Mouse (Mus musculus) hindbrain, embryonic 12.5 days (tissue): ENCODE data around the gene Fstl1. TPM values are rescaled to one million over a fixed set of nuclear protein-coding genes. Genes with fewer than 3 reads are reported as not detected.

Source experiments
- ATAC-seq: fragments of 200-750 bp; cut with Nextera tagmentation; 2 replicates; pipeline ENCODE4 v1.8.0; 2017; ENCODE audit warnings: moderate TSS enrichment; ENCODE audit not compliant: low FRiP score
- H3K27ac ChIP-seq: fragments of 300-500 bp; sonication (generic); 2 replicates; pipeline ENCODE4 v1.5.1; 2016; ENCODE audit warnings: mild to moderate bottlenecking
- H3K27me3 ChIP-seq: fragments of 300-500 bp; sonication (generic); 2 replicates; pipeline ENCODE4 v1.6.1; 2016; ENCODE audit warnings: mild to moderate bottlenecking
- H3K36me3 ChIP-seq: fragments of 300-500 bp; sonication (generic); 2 replicates; pipeline ENCODE4 v1.6.1; 2016; ENCODE audit warnings: mild to moderate bottlenecking
- H3K4me1 ChIP-seq: fragments of 300-500 bp; sonication (generic); 2 replicates; pipeline ENCODE4 v1.6.1; 2016
- H3K4me2 ChIP-seq: fragments of 300-500 bp; sonication (generic); replicated peaks from 2 replicates; pipeline ENCODE4 v1.6.1; 2016; ENCODE audit warnings: mild to moderate bottlenecking
- H3K4me3 ChIP-seq: fragments of 300-500 bp; sonication (generic); 2 replicates; pipeline ENCODE4 v1.5.1; 2016; ENCODE audit warnings: mild to moderate bottlenecking
- H3K9ac ChIP-seq: fragments of 300-500 bp; sonication (generic); 2 replicates; pipeline ENCODE4 v1.6.1; 2016; ENCODE audit warnings: mild to moderate bottlenecking, moderate library complexity
- H3K9me3 ChIP-seq: fragments of 300-500 bp; sonication (generic); replicated peaks from 2 replicates; pipeline ENCODE4 v1.6.1; 2016; ENCODE audit warnings: mild to moderate bottlenecking
- WGBS: fragments of 180-500 bp; shearing (Covaris S2); methylation state at CpG from one replicate; pipeline ENCODE4 v1.1.7; 2016; 5-methylcytosine and 5-hydroxymethylcytosine counted together
- polyA plus RNA-seq: library from polyadenylated mRNA; unstranded; fragments of >200 nt; fragmentation: Nextera tagmentation; extraction: Ambion mirVana; gene quantifications from 2 replicates; pipeline ENCODE4 v1.2.1, GENCODE M21; 2016

Fstl1 gene
- polyA plus RNA-seq, 1 experiment from 2014 or later: 328 TPM

DNA sequence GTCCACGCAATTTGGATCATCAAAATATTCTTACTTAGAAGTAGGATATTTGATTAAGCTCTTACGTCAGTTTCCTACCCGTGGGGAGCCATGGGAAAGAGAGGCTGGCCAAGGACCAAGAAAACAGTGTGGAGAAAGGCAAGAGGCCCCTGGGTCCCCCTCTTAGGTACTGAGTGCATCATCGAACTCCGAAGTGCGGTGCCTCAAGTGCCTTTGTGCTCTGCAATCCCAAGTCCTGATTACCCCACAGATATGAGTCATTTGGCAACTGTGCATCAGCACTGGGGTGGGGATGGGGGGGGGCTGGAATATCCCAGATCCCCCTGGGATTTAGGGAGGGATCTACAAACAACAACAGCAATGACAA, 12.3 kb downstream of the Fstl1 start:
- Histone ChIP-seq H3K27ac (peak overlapping the region; percentile 87), H3K27me3 (no peaks in the 10 kb centered on the region), H3K9me3 (no peaks in the 10 kb centered on the region), H3K4me2 (peak overlapping the region; percentile 25; the same call in 1 of the 2 replicates), H3K4me3 (no peak overlapping the region), H3K9ac (no peak overlapping the region), H3K4me1 (peaks cover 51% of the 10 kb centered on the region), H3K36me3 (peaks cover 3% of the 10 kb centered on the region; the same call in 1 of the 2 replicates)
- ATAC-seq: no peak
- 71% methylated on average over 6 of the region's 6 CpGs for WGBS

DNA sequence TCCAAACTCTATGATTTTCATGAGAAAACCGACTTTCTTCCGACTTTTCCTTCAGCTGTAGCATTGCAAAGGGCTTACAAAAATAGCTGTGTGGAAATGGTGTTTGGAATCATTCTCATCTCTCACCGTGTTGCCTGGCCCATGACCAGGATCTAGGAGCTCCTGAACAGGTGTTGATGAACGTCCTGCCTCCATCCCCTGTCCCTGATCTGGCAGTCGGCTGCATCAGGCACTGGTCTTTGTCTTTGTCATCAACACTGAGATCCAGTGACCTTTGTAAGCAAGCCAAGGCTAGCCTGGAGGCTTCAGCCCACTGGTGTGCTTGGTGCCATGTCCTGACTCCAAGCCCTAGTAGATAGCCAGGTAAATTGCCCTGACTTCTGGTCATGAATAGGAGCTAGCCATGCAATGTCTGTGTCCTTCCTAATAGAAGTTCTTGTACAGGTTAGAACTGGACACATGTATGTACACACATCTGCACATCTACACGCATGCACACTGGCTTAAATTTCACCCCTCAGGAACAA, 12.8 kb downstream of the Fstl1 start:
- H3K4me1 ChIP-seq: peaks cover 52% of the 10 kb centered on the region
- no peaks in the 10 kb centered on the region for H3K27me3 ChIP-seq
- H3K9me3 ChIP-seq: no peaks in the 10 kb centered on the region
- WGBS: 82% methylated on average over 6 of the region's 6 CpGs
- peak overlapping the region; percentile 87 for H3K27ac ChIP-seq
- no peak overlapping the region for H3K9ac ChIP-seq
- H3K4me3 ChIP-seq: no peak overlapping the region
- ATAC-seq: no peak
- H3K36me3 ChIP-seq: peaks cover 3% of the 10 kb centered on the region; the same call in 1 of the 2 replicates
- H3K4me2 ChIP-seq: no peak overlapping the region

DNA sequence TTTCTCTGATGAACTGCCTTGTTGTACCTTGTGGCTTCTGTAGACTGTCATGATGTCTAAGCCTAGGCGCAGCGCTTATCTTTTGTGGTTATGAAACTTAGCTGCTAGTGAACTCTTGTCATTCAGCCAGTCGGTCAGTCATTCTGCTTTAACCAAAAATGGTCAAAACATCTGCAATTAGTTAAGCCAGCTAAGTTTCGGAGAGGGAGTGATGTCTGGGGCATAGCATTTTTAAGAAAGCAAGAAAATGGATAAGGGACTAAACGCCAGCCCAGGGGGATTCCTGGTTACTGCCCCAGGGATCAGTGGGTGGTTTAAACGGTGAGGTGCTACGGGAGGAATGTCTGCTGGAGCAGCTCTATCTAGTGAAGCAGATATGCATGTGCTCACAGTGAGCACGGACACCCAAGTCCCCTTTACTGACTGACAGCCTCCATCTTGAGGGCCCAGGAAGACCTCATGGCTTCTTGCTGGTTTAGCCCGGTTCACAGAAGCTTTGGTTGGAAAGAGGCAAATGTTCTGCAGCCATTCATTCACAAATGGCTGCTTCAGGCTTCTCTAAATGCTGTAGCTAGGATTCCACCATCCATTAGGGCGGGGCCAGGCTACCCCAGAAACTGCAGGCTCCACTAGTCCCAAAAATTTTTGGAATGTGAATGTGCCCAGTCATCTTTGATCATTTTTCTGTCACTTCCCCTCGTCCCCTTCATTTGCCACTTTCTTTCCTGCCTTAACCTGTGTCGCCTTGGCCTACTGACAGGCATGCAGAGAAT, 13.5 kb downstream of the Fstl1 start:
- H3K4me3 ChIP-seq: no peak overlapping the region
- 67% methylated on average over 12 of the region's 12 CpGs for WGBS
- no peaks in the 10 kb centered on the region for H3K9me3 ChIP-seq
- no peaks in the 10 kb centered on the region for H3K27me3 ChIP-seq
- ATAC-seq: no peak
- H3K9ac ChIP-seq: no peak overlapping the region
- H3K4me1 ChIP-seq: peaks cover 54% of the 10 kb centered on the region
- no peak overlapping the region for H3K4me2 ChIP-seq
- 0 out of 2 replicates have a peak overlapping the region, but pooled peaks have one; percentile 9 for H3K27ac ChIP-seq
- peaks cover 3% of the 10 kb centered on the region; the same call in 1 of the 2 replicates for H3K36me3 ChIP-seq

DNA sequence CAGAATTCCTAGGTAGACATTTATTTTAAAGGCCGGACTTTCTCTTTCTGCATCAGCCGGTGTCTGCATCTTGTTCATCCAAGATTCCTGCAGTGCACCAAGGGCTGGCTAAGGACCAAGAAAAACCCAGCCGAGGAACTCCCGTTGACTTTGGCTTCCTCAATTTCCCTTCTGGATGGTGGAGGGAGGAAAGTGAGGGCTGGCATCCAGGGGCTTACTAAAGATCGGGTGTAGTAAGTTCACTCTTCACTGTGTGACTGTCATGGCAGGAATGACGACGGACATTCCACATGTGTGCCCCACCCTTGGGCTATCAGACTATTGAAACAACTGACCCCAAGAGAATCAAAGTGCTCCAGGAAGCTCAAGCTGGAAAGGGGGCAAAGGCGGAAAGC, 14.1 kb downstream of the Fstl1 start:
- H3K27me3 ChIP-seq: no peaks in the 10 kb centered on the region
- no peak overlapping the region for H3K4me3 ChIP-seq
- H3K9ac ChIP-seq: no peak overlapping the region
- peaks cover 49% of the 10 kb centered on the region for H3K4me1 ChIP-seq
- 72% methylated on average over 8 of the region's 8 CpGs for WGBS
- no peaks in the 10 kb centered on the region for H3K9me3 ChIP-seq
- no peak overlapping the region for H3K4me2 ChIP-seq
- no peak for ATAC-seq
- no peak overlapping the region for H3K27ac ChIP-seq
- peaks cover 4% of the 10 kb centered on the region; the same call in 1 of the 2 replicates for H3K36me3 ChIP-seq

DNA sequence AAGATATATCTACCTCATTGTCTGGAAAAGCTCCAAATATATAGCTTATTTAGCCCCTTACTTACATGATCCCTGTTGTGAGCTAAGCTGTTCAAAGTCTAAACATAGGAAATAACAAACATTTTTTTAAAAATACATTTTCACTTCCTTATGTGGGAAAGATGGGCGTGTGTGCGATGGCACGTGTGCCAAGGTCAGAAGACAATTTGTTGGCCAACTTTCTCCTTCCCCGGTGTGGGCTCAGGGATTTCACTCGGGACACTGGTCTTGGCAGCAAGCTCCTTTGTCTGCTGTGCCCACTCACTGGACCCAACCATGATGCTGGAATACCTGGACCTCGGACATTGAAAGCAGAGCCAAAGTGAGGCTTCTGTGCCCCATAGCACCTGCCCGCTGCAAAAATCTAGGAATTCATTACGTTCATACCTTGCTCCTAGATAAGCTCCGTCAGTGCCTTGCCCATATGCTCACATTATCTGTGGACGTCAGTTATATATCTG, 19.0 kb downstream of the Fstl1 start:
- no peak overlapping the region for H3K4me2 ChIP-seq
- 95% methylated on average over 10 of the region's 10 CpGs for WGBS
- no peak overlapping the region for H3K4me3 ChIP-seq
- no peak for ATAC-seq
- H3K27me3 ChIP-seq: no peaks in the 10 kb centered on the region
- no peak overlapping the region for H3K27ac ChIP-seq
- H3K9ac ChIP-seq: no peak overlapping the region
- no peaks in the 10 kb centered on the region for H3K9me3 ChIP-seq
- H3K36me3 ChIP-seq: peaks cover 12% of the 10 kb centered on the region; the same call in 1 of the 2 replicates
- H3K4me1 ChIP-seq: peaks cover 6% of the 10 kb centered on the region; the same call in 1 of the 2 replicates

DNA sequence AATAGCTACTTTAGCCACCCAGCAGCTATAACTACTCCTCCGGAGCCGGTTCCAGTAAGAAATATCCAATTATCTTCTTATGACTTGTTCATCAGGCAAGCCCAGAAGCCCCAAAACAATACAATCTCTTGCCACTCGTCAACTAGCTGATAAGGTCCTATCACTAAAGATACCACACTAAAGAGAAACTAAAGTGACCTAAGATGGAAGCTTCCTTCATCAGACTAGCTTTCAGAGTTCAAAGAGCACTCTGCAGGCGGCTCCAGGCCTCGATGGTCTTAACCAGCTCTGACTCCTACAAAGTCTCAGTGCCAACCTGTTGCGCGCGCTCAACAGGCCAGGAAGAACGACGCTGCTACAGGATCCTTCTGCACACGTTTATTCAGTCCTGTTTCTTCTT, 19.6 kb downstream of the Fstl1 start:
- Histone ChIP-seq H3K27ac (no peak overlapping the region), H3K4me1 (peaks cover 6% of the 10 kb centered on the region; the same call in 1 of the 2 replicates), H3K4me3 (no peak overlapping the region), H3K9me3 (no peaks in the 10 kb centered on the region), H3K36me3 (peaks cover 12% of the 10 kb centered on the region; the same call in 1 of the 2 replicates), H3K9ac (no peak overlapping the region), H3K27me3 (no peaks in the 10 kb centered on the region), H3K4me2 (no peak overlapping the region)
- no peak for ATAC-seq
- 95% methylated on average over 11 of the region's 11 CpGs for WGBS

DNA sequence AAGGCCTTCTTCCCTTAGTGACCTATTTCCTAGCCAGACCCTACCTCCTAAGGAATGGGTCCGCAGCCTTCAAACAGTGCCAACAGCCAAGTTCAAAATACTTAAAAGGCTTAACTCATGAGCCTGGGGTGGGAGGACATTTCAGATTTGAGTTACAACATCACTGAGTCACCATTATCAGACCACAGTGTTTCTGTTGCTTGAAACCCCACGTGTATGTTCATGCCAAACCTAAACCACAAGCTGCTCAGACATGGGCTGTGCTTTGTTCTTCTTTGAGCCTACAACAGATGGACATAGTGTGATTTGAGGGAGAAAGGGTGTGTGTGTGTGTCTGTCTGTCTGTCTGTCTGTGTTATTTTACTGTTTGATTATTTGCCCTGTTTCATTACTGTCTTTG, 24.4 kb downstream of the Fstl1 start:
- Histone ChIP-seq H3K9ac (no peak overlapping the region), H3K4me2 (no peak overlapping the region), H3K36me3 (peaks cover 30% of the 10 kb centered on the region), H3K9me3 (peaks cover 7% of the 10 kb centered on the region), H3K27me3 (no peaks in the 10 kb centered on the region), H3K27ac (no peak overlapping the region), H3K4me1 (peaks cover 11% of the 10 kb centered on the region), H3K4me3 (no peak overlapping the region)
- ATAC-seq: no peak
- 87% methylated on average over 2 of the region's 2 CpGs for WGBS

DNA sequence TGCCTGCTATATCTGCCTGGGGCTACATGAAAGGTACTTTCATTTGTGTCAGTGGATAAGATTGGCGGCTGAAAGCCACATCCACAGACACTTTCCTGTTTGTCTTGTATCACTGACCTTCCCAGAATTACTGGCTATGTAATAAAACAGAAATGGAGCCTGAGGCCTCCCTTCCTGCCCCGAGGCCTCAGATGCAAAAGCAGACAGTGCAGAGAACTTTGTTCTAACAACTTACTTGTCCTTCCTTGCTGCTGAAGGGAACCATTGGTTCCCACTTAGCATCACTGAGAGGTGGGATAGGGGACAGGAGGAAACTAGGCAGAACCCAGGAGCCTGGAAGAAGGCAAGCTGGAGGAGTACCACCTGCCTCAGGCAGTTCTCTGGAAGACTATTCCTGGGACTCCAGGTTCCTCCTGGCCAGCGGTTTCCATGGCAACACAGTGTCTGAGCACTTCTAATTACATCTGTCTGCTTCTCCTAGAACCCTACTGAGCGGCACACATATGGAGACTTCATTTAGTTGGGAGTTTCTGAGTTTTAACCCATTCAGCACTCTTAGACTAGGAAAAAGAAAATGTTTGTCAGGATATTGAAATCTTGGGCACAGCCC, 26.1 kb downstream of the Fstl1 start:
- 64% methylated on average over 4 of the region's 4 CpGs for WGBS
- no peak for ATAC-seq
- H3K27ac ChIP-seq: no peak overlapping the region

DNA sequence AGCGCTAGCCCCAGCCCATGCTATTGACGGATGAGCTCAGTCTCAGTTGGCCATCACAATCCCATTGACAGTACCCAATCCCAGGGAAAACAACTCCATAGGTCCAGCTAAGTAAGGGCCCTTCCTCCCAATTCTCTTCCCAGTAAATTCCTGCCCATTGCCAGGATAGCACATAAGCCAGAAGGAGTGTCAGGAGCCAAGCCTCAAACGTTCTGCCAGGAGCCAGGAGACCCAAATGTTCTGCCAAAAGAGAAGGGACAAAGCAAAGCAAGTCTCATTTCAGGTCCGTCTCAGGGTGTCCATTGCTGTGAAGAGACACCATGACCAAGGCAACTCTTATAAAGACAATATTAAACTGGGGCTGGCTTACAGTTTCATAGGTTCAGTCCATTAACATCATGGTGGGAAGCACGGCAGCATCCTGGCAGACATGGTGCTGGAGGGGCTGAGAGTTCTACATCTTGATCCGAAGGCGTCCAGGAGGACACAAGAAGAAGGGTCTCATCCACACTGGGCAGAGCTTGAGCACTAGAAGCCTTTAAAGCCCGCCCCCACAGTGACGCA, 26.8 kb downstream of the Fstl1 start:
- no peak overlapping the region for H3K9ac ChIP-seq
- H3K27me3 ChIP-seq: no peaks in the 10 kb centered on the region
- H3K36me3 ChIP-seq: peaks cover 32% of the 10 kb centered on the region
- H3K4me3 ChIP-seq: no peak overlapping the region
- H3K4me2 ChIP-seq: no peak overlapping the region
- peaks cover 7% of the 10 kb centered on the region for H3K9me3 ChIP-seq
- WGBS: 94% methylated on average over 9 of the region's 9 CpGs
- no peak overlapping the region for H3K27ac ChIP-seq
- H3K4me1 ChIP-seq: peaks cover 11% of the 10 kb centered on the region
- no peak for ATAC-seq

More for the DNA sequence above, 26.1 kb downstream of the Fstl1 start:
- Histone ChIP-seq H3K4me1 (peaks cover 11% of the 10 kb centered on the region), H3K4me3 (no peak overlapping the region), H3K9me3 (peaks cover 7% of the 10 kb centered on the region), H3K4me2 (no peak overlapping the region), H3K9ac (no peak overlapping the region), H3K36me3 (peaks cover 32% of the 10 kb centered on the region), H3K27me3 (no peaks in the 10 kb centered on the region)

DNA sequence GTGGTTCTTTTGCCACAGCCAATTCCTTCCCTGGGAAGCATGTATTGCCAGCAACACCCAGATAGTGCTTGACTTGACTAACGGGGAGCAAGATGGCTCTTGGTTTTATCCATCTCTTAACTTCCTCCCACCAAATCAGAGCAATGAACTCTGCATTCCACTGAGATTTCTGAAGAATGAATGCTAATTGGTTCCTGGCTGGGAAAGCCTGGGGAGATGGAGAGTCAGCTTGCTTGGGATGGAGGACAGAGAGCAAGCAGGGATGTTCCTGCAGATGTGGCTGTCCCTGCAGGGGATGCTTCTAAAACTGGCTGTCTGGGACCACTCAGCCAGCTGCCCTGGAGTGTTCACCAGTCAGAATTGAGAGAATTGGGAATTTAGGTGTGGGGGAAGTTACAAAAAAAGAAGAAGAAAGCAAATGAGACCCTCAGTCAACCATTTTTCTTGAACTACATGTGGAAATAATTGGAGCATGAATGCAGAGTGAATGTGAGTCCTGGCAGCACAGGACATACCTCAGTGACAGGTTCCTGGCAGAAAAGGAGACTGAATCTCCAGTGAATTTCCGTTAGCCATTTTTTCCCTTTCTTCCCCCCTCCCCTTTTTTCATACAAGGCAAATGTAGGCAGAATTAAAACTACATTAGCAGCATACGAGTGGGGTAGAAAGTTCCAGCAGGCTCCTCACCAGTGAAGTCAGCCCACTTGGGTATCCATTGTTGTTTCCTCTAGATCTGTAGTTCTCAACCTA, 29.2 kb downstream of the Fstl1 start:
- Histone ChIP-seq H3K4me2 (no peak overlapping the region), H3K4me3 (no peak overlapping the region), H3K9ac (no peak overlapping the region), H3K36me3 (peaks cover 28% of the 10 kb centered on the region), H3K27me3 (no peaks in the 10 kb centered on the region), H3K27ac (no peak overlapping the region), H3K9me3 (peaks cover 7% of the 10 kb centered on the region), H3K4me1 (peaks cover 20% of the 10 kb centered on the region)
- WGBS: 78% methylated on average over 3 of the region's 3 CpGs
- ATAC-seq: no peak

DNA sequence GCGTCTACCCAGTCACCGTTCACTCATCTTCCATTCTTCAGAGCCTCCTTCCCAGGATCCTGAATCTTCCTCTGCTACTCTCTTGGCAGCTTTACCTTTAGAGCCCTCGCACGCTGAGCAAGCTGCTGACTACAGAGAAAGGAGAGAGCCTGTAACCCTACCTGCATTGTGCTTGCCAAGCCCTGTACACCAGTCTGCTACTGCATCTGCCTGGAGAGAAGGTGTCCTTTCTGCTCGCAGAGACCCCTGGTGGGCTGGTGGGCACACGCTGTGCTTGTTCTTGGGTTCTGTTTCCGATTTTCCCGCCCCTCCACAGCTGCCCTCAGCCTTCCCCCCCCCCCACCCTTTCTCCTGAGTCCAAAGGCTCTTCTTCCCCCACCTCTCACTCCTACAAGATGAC, 30.6 kb downstream of the Fstl1 start:
- ATAC-seq: no peak
- peaks cover 29% of the 10 kb centered on the region for H3K36me3 ChIP-seq
- no peak overlapping the region for H3K4me3 ChIP-seq
- 70% methylated on average over 6 of the region's 8 CpGs for WGBS
- no peak overlapping the region for H3K27ac ChIP-seq
- H3K4me1 ChIP-seq: peaks cover 20% of the 10 kb centered on the region
- no peak overlapping the region for H3K9ac ChIP-seq
- peaks cover 7% of the 10 kb centered on the region for H3K9me3 ChIP-seq
- no peak overlapping the region for H3K4me2 ChIP-seq
- no peaks in the 10 kb centered on the region for H3K27me3 ChIP-seq
